Comparison of ENCODE assay signal across 24 mouse cellular contexts in genomic region chr1:40414863-40415656, GRCm38 (mm10). TPM values are rescaled to one million over a fixed set of nuclear protein-coding genes. Genes with fewer than 3 reads are reported as not detected.
DNase-seq lines count a peak whose midpoint lies in the region; ATAC-seq and TF ChIP-seq lines count a peak whose summit lies in the region.
"Had no signal": no experiment of that assay in that cellular context is flagged by ENCODE, and none has a peak within 500 bp of the region (broad histone marks: within the 10 kb centered on the region; RNA-seq: fewer than 3 reads in every experiment).

No protein-coding gene starts in this region.

- H3K4me3 ChIP-seq in heart, embryonic 11.5 days (ENCODE audit: low read depth, low read length) = no peak overlapping the region
- H3K4me3 ChIP-seq in MEL (ENCODE audit: control insufficient read depth in 1 of 2, insufficient read depth in 1 of 2, low read depth in 2 of 2, low read length in 2 of 2) = no peak overlapping the region
- H3K4me3 ChIP-seq in liver, embryonic 13.5 days (replicated peaks) = no peak overlapping the region
- no peak overlapping the region for H3K4me3 ChIP-seq in gastrocnemius, adult 2 months
- H3K4me3 ChIP-seq: embryonic facial prominence, embryonic 15.5 days; forebrain, embryonic 15.5 days; heart, adult 2 months; heart, embryonic 13.5 days; hindbrain, embryonic 15.5 days had no signal

- no peak for TF ChIP-seq POLR2A in MEL (IDR thresholded peaks at IDR 0.05; ENCODE audit: control insufficient read depth in 1 of 2, insufficient read depth in 1 of 2, low read depth in 1 of 2, low read length in 2 of 2, poor library complexity in 1 of 2)

- H3K79me2 ChIP-seq in MEL (ENCODE audit: control insufficient read depth, insufficient read depth, low read length, poor library complexity) = no peaks in the 10 kb centered on the region

- TF ChIP-seq RAD21 in MEL (IDR thresholded peaks at IDR 0.05; ENCODE audit: low read depth, low read length) = no peak

- no peak overlapping the region for H3K27ac ChIP-seq in heart, embryonic 11.5 days (ENCODE audit: low read depth, low read length)
- H3K27ac ChIP-seq in MEL (ENCODE audit: control insufficient read depth, low read depth, low read length) = peak overlapping the region; percentile 12
- no peak overlapping the region for H3K27ac ChIP-seq in liver, embryonic 13.5 days
- H3K27ac ChIP-seq in gastrocnemius, adult 2 months = no peak overlapping the region
- H3K27ac ChIP-seq: embryonic facial prominence, embryonic 15.5 days; forebrain, embryonic 15.5 days; heart, adult 2 months; heart, embryonic 13.5 days; hindbrain, embryonic 15.5 days had no signal

- no peaks in the 10 kb centered on the region for H3K27me3 ChIP-seq in heart, embryonic 11.5 days (ENCODE audit: control insufficient read depth, insufficient read depth, low read length)
- no peaks in the 10 kb centered on the region for H3K27me3 ChIP-seq in MEL (ENCODE audit: control insufficient read depth in 1 of 2, insufficient read depth in 2 of 2, low read length in 2 of 2)
- H3K27me3 ChIP-seq in liver, embryonic 13.5 days = no peaks in the 10 kb centered on the region
- H3K27me3 ChIP-seq: embryonic facial prominence, embryonic 15.5 days; forebrain, embryonic 15.5 days; heart, embryonic 13.5 days; hindbrain, embryonic 15.5 days had no signal

- 39% methylated on average over 7 of the region's 7 CpGs for WGBS in heart, embryonic 11.5 days (ENCODE audit: insufficient replicate concordance)
- WGBS in liver, embryonic 13.5 days (ENCODE audit: insufficient replicate concordance) = 36% methylated on average over 7 of the region's 7 CpGs

- peak; percentile 5 for DNase-seq in heart, adult 8-10 months (ENCODE audit: low spot score)
- DNase-seq in MEL (ENCODE audit: low read depth, low spot score) = peak; percentile 25
- DNase-seq in liver, embryonic 13.5 days = no peak
- no peak for DNase-seq in spleen, postnatal 4 days (ENCODE audit: low spot score in 2 of 2)
- DNase-seq in gastrocnemius, adult 2 months = no peak
- DNase-seq: adrenal gland, adult 2 months; adrenal gland, postnatal 25 days; cerebellum, adult 11 months; cerebellum, adult 8-10 months; cerebellum, postnatal 14 days; embryo, embryonic 11 days; gastrocnemius, postnatal 10 days; heart, adult 2 months; heart, postnatal 36 days had no signal

- no peaks in the 10 kb centered on the region for H3K9me3 ChIP-seq in heart, embryonic 11.5 days (replicated peaks; ENCODE audit: control insufficient read depth, low read length)
- no peaks in the 10 kb centered on the region for H3K9me3 ChIP-seq in MEL (replicated peaks; ENCODE audit: insufficient read depth, low read length)
- no peaks in the 10 kb centered on the region for H3K9me3 ChIP-seq in liver, embryonic 13.5 days (replicated peaks)
- H3K9me3 ChIP-seq: embryonic facial prominence, embryonic 15.5 days; forebrain, embryonic 15.5 days; heart, embryonic 13.5 days; hindbrain, embryonic 15.5 days had no signal

- H3K9ac ChIP-seq in heart, embryonic 11.5 days (ENCODE audit: low read depth, low read length) = no peak overlapping the region
- H3K9ac ChIP-seq in MEL (ENCODE audit: control insufficient read depth, low read depth, low read length, poor library complexity, severe bottlenecking) = no peak overlapping the region
- H3K9ac ChIP-seq in liver, embryonic 13.5 days = no peak overlapping the region
- H3K9ac ChIP-seq: embryonic facial prominence, embryonic 15.5 days; forebrain, embryonic 15.5 days; heart, embryonic 13.5 days; hindbrain, embryonic 15.5 days had no signal

- H3K36me3 ChIP-seq in heart, embryonic 11.5 days (ENCODE audit: control insufficient read depth, insufficient read depth, low read length) = no peaks in the 10 kb centered on the region
- peaks cover 0 to 21% of the 10 kb centered on the region in 2 experiments; a peak in 2 of 4 replicates for H3K36me3 ChIP-seq in MEL (ENCODE audit: control insufficient read depth in 1 of 2, insufficient read depth in 2 of 2, low read length in 2 of 2)
- H3K36me3 ChIP-seq in liver, embryonic 13.5 days = no peaks in the 10 kb centered on the region
- H3K36me3 ChIP-seq: embryonic facial prominence, embryonic 15.5 days; forebrain, embryonic 15.5 days; heart, embryonic 13.5 days; hindbrain, embryonic 15.5 days had no signal

- no peaks in the 10 kb centered on the region for H3K4me1 ChIP-seq in heart, embryonic 11.5 days (ENCODE audit: control insufficient read depth, insufficient read depth, low read length)
- peaks cover 11 to 34% of the 10 kb centered on the region in 2 experiments for H3K4me1 ChIP-seq in MEL (ENCODE audit: control insufficient read depth in 1 of 2, insufficient read depth in 2 of 2, low read length in 2 of 2)
- H3K4me1 ChIP-seq in liver, embryonic 13.5 days (replicated peaks) = peaks cover 26% of the 10 kb centered on the region
- H3K4me1 ChIP-seq: embryonic facial prominence, embryonic 15.5 days; forebrain, embryonic 15.5 days; heart, embryonic 13.5 days; hindbrain, embryonic 15.5 days had no signal

- intact Hi-C loops in gastrocnemius, adult 2 months (cut with DNase I) = no loop called here

- TF ChIP-seq CTCF in MEL (IDR thresholded peaks at IDR 0.05 in 2 of 3, conservative IDR thresholded peaks at IDR 0.05 in 1 of 3; ENCODE audit: control insufficient read depth in 1 of 3, insufficient read depth in 1 of 3, low read depth in 2 of 3, low read length in 3 of 3, poor library complexity in 1 of 3, severe bottlenecking in 1 of 3) = no peak
- no peak for TF ChIP-seq CTCF in gastrocnemius, adult 2 months (IDR thresholded peaks at IDR 0.05)

- ATAC-seq in heart, embryonic 11.5 days (replicated peaks; ENCODE audit: insufficient number of reproducible peaks, low FRiP score, low TSS enrichment) = no peak
- peak; percentile 47 for ATAC-seq in liver, embryonic 13.5 days (ENCODE audit: low read depth)
- peak; percentile 71 for ATAC-seq in megakaryocyte-erythroid progenitor cell, adult 5-6 weeks (replicated peaks; ENCODE audit: low FRiP score, low TSS enrichment, poor library complexity, severe bottlenecking)
- ATAC-seq: forebrain, embryonic 15.5 days had no signal

- no peak overlapping the region for H3K4me2 ChIP-seq in heart, embryonic 11.5 days
- no peak overlapping the region for H3K4me2 ChIP-seq in liver, embryonic 13.5 days
- H3K4me2 ChIP-seq: embryonic facial prominence, embryonic 15.5 days; forebrain, embryonic 15.5 days; heart, embryonic 13.5 days; hindbrain, embryonic 15.5 days had no signal

- TF ChIP-seq EP300 in MEL (IDR thresholded peaks at IDR 0.05; ENCODE audit: low read depth in 1 of 2, low read length in 2 of 2) = peak in 1 of 2 experiments; percentile 26; a peak in 1 of 4 replicates

TF ChIP-seq in MEL, 35 proteins besides CTCF, POLR2A, EP300 and RAD21:
- TF ChIP-seq MAX (IDR thresholded peaks at IDR 0.05; ENCODE audit: low read length) = no peak
- no peak for TF ChIP-seq RCOR1 (IDR thresholded peaks at IDR 0.05; ENCODE audit: low read depth, low read length)
- peak; percentile 28; the same call in 1 of the 2 replicates for TF ChIP-seq TCF12 (IDR thresholded peaks at IDR 0.05; ENCODE audit: low read depth, low read length)
- TF ChIP-seq TAL1 (IDR thresholded peaks at IDR 0.05; ENCODE audit: low read length) = peak; percentile 24
- no peak for TF ChIP-seq USF1 (IDR thresholded peaks at IDR 0.05; ENCODE audit: low read depth, low read length)
- peak; percentile 26 for TF ChIP-seq GATA1 (IDR thresholded peaks at IDR 0.05; ENCODE audit: low read depth, low read length)
- peak; percentile 76 for TF ChIP-seq ZNF384 (IDR thresholded peaks at IDR 0.05; ENCODE audit: low read depth, low read length)
- TF ChIP-seq ETS1 (IDR thresholded peaks at IDR 0.05; ENCODE audit: low read depth, low read length) = peak; percentile 77

RNA-seq across cellular contexts. Expression of gene Il1rl1, which starts 14.3 kb away (rescaled TPM):
- total RNA-seq in heart, adult 8-10 months (2022) = 1 to 10 TPM in 1 of 4 experiments, under 1 TPM in 3; 0.37 to 1.6 (median 0.87) TPM
- 0.04 and 0.17 TPM in 2 replicates for polyA plus RNA-seq in heart, embryonic 11.5 days (2014; fragmentation: Nextera tagmentation; extraction: Ambion mirVana)
- total RNA-seq in MEL (2012; rRNA removed) = 50.4 and 68.4 TPM in 2 replicates
- polyA plus RNA-seq in MEL (2012; ENCODE audit: insufficient read depth in 1 of 2, insufficient read length in 2 of 2, low read depth in 1 of 2, low replicate concordance in 2 of 2, missing spikeins in 1 of 2) = 10 to 100 TPM in 1 of 2 experiments, not detected in 1; 44.4 TPM
- polyA plus RNA-seq in liver, embryonic 13.5 days (2015; fragmentation: Nextera tagmentation; extraction: Ambion mirVana) = 2.3 and 3.8 TPM in 2 replicates
- 45.0 and 48.7 TPM in 2 replicates for total RNA-seq in megakaryocyte-erythroid progenitor cell, adult 5-6 weeks (2014; fragmentation: Nextera tagmentation)
- total RNA-seq in megakaryocyte-erythroid progenitor cell, adult 5-6 weeks (2017) = 92.0 and 97.4 TPM in 2 replicates
- total RNA-seq in gastrocnemius, adult 2 months (2021) = 1 to 10 TPM; 1.0 to 1.1 TPM
- polyA plus RNA-seq: embryonic facial prominence, embryonic 11.5 days; forebrain, embryonic 15.5 days; hindbrain, embryonic 15.5 days had no signal

RNA-seq across cellular contexts. Expression of gene Il18r1, which starts 50.3 kb away (rescaled TPM):
- total RNA-seq in heart, adult 8-10 months (2022) = 1 to 10 TPM in 1 of 4 experiments, under 1 TPM in 3; 0.19 to 1.9 (median 0.39) TPM
- not detected in 2 replicates for polyA plus RNA-seq in heart, embryonic 11.5 days (2014; fragmentation: Nextera tagmentation; extraction: Ambion mirVana)
- total RNA-seq in MEL (2012; rRNA removed) = 0.08 TPM in 1 of 2 replicates, not detected in the other
- polyA plus RNA-seq in MEL (2012; ENCODE audit: insufficient read depth in 1 of 2, insufficient read length in 2 of 2, low read depth in 1 of 2, low replicate concordance in 2 of 2, missing spikeins in 1 of 2) = under 1 TPM in 1 of 2 experiments, not detected in 1; 0.10 TPM
- 0.03 TPM in 1 of 2 replicates, not detected in the other for polyA plus RNA-seq in liver, embryonic 13.5 days (2015; fragmentation: Nextera tagmentation; extraction: Ambion mirVana)
- total RNA-seq in megakaryocyte-erythroid progenitor cell, adult 5-6 weeks (2014; fragmentation: Nextera tagmentation) = 0.55 and 2.5 TPM in 2 replicates
- total RNA-seq in megakaryocyte-erythroid progenitor cell, adult 5-6 weeks (2017) = 1.9 and 6.2 TPM in 2 replicates
- total RNA-seq in gastrocnemius, adult 2 months (2021) = under 1 TPM; 0.06 to 0.08 TPM
- total RNA-seq: adrenal gland, postnatal 25 days had no signal
- polyA plus RNA-seq: C2C12; embryonic facial prominence, embryonic 11.5 days; forebrain, embryonic 11.5 days; forebrain, embryonic 15.5 days; heart, embryonic 13.5 days; hindbrain, embryonic 11.5 days; hindbrain, embryonic 15.5 days had no signal

Comparison
In these comparisons a context has a peak if more than half of its experiments do, and no peak if none do; other contexts are left out.
1. DNase-seq: peak in heart, adult 8-10 months (single experiment) and MEL (single experiment); none in liver, embryonic 13.5 days (single experiment), spleen, postnatal 4 days (0 of 2) and gastrocnemius, adult 2 months (single experiment).
2. RNA of gene Il1rl1, which starts 14.3 kb away (total RNA-seq): 45.0 to 97.4 TPM in megakaryocyte-erythroid progenitor cell, adult 5-6 weeks and 50.4 to 68.4 TPM in MEL; 1.0 to 1.1 TPM in gastrocnemius, adult 2 months and 0.37 to 1.6 TPM in heart, adult 8-10 months; every median in the first group is over 10 times any median in the second.